22 mouse cellular contexts compared by ENCODE assay signal in genomic region chr6:119749093-119749635, GRCm38 (mm10).
DNase-seq lines count a peak whose midpoint lies in the region; ATAC-seq lines count a peak whose summit lies in the region.
"Had no signal": no experiment of that assay in that cellular context is flagged by ENCODE, and none has a peak within 500 bp of the region (broad histone marks: within the 10 kb centered on the region; RNA-seq: fewer than 3 reads in every experiment).

No protein-coding gene starts in this region.

- intact Hi-C loops in heart, postnatal 36 days (cut with DNase I): no loop called here

- no peak overlapping the region for H3K4me3 ChIP-seq in forebrain, embryonic 12.5 days (replicated peaks)
- H3K4me3 ChIP-seq: forebrain, embryonic 15.5 days; liver, embryonic 13.5 days; lung, embryonic 15.5 days; neural tube, embryonic 13.5 days had no signal

- no peak overlapping the region for H3K9ac ChIP-seq in forebrain, embryonic 12.5 days
- H3K9ac ChIP-seq: forebrain, embryonic 15.5 days; liver, embryonic 13.5 days; lung, embryonic 15.5 days; neural tube, embryonic 13.5 days had no signal

- H3K27ac ChIP-seq in forebrain, embryonic 12.5 days: no peak overlapping the region
- H3K27ac ChIP-seq: forebrain, embryonic 15.5 days; liver, embryonic 13.5 days; lung, embryonic 15.5 days; neural tube, embryonic 13.5 days had no signal

- 79% methylated on average over 7 of the region's 7 CpGs for WGBS in forebrain, embryonic 12.5 days

- no peaks in the 10 kb centered on the region for H3K9me3 ChIP-seq in forebrain, embryonic 12.5 days
- H3K9me3 ChIP-seq: forebrain, embryonic 15.5 days; liver, embryonic 13.5 days; lung, embryonic 15.5 days; neural tube, embryonic 13.5 days had no signal

- peak; percentile 90 for ATAC-seq in CD4-positive, CD25-positive, alpha-beta regulatory T cell, adult 4 months
- no peak for ATAC-seq in forebrain, embryonic 12.5 days (ENCODE audit: low FRiP score)
- ATAC-seq: forebrain, embryonic 15.5 days; Patski had no signal

- H3K27me3 ChIP-seq in forebrain, embryonic 12.5 days: no peaks in the 10 kb centered on the region
- H3K27me3 ChIP-seq: forebrain, embryonic 15.5 days; liver, embryonic 13.5 days; lung, embryonic 15.5 days; neural tube, embryonic 13.5 days; Patski had no signal

- H3K4me2 ChIP-seq in forebrain, embryonic 12.5 days: no peak overlapping the region
- H3K4me2 ChIP-seq: forebrain, embryonic 15.5 days; heart, embryonic 11.5 days; liver, embryonic 13.5 days; lung, embryonic 15.5 days; neural tube, embryonic 13.5 days had no signal

- H3K36me3 ChIP-seq in forebrain, embryonic 12.5 days (replicated peaks): peaks cover 32% of the 10 kb centered on the region

- no peaks in the 10 kb centered on the region for H3K4me1 ChIP-seq in forebrain, embryonic 12.5 days
- H3K4me1 ChIP-seq: forebrain, embryonic 15.5 days; liver, embryonic 13.5 days; lung, embryonic 15.5 days; neural tube, embryonic 13.5 days had no signal

- DNase-seq in heart, adult 11 months: peak; percentile 46
- no peak for DNase-seq in heart, postnatal 36 days
- peak; percentile 72 for DNase-seq in kidney, adult 9 months
- DNase-seq in thymus, postnatal 0 days (ENCODE audit: low spot score): peak; percentile 65
- no peak for DNase-seq in lung, adult 18-20 months
- no peak for DNase-seq in cerebellum, adult 8-10 months
- DNase-seq: adrenal gland, adult 8-10 months; cerebellum, adult 11-12 months; gastrocnemius, postnatal 10 days; liver, embryonic 13.5 days; lung, postnatal 4 days; midbrain, embryonic 14.5 days; retina, postnatal 1 day; right cerebral cortex, postnatal 25 days; spleen, adult 18-20 months had no signal

Comparison
In these comparisons a context has a peak if more than half of its experiments do, and no peak if none do; other contexts are left out.
1. DNase-seq: peak in heart, adult 11 months (single experiment), kidney, adult 9 months (single experiment) and thymus, postnatal 0 days (single experiment); none in heart, postnatal 36 days (0 of 2), lung, adult 18-20 months (0 of 2) and cerebellum, adult 8-10 months (single experiment).